Mouse (Mus musculus) skeletal muscle tissue, adult 2 months (tissue): ENCODE results near the gene Stpg3.
A peak's percentile ranks its signal among the peaks of the same experiment; 100 is the strongest.

Experiments used
- DNase-seq: peaks from one replicate; pipeline ENCODE4 v3.0.0-alpha.2; 2012; ENCODE audit warnings: low read depth, low spot score

The Stpg3 gene

DNA sequence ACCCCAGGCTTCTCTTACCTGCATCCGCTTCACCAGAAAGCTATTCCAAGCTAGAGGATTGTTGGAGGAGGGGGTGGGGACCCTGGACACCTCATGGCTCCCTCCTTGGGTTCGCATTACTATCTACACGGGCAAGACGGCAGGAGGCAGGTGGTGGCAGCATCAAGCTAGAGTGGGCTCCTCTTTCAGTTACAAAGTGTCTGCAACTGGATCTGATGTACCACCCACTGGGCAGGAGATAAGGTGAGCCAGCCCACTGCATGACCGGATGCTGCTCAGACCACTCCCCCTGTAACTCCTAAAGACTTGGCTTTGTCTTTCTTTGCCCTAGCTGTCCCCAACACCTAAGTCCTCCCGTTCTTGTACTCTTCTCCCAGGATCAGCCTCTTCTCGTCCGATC, 22.2 kb upstream of the Stpg3 start, which contains the start of gene Rnf224:
Gene Rnf224 (minus strand): TSS at position 174 of the 400 bp plus-strand sequence.
- no peak for DNase-seq

DNA sequence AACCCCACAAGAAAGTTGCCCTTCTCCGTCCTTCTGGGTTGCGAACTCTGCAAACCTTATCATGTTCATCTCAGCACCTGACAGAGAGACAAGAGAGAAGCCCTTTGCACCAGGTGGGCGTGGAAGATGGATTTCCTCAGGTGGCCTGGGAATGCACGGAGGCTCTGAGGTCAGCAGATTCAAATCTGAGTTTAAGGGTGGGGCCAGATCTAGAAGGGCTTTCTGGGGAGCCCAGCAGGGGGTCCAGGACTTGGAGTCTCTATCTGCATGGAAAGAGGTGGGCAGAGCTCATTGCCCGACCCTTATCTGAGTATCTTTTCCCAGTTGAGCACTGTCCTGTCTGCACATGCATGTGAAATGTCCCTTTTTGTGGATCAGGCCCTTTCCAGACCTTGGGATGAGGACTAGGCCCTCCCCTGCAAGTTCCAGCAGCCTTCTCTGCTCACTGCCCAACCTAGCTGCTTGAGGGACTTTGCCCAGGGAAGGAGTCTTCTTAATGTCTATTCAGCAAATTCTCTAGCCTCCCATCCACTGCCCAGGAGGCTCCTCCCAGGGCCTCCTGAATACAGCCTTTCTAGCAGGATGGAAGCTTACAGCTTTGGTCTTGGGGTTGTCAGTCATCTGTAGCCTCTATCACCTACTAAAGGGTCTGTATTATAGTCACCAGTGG, 20.2 kb upstream of the Stpg3 start:
- DNase-seq: no peak

DNA sequence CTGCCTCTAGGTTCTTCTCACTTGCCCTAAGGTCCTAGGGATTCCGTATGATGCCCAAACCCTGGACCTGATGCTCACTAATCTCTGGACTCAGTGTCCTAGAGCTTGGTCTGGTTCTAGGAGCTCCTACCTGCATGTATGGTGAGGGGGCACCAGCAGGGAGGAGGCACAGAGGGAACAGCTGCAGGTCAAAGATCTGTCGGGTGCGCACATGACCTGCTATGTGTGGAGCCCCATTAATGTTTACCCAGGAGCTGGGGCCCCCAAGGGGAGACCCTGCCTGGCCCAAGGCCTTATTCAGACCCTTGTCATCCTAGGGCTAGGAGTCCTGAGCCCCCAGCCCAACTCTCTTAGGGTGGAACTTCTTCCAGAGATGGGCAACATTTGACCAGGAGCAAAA, 19.6 kb upstream of the Stpg3 start, which contains the start of gene Slc34a3:
Gene Slc34a3 (minus strand): TSS at position 315 of the 400 bp plus-strand sequence.
- no peak for DNase-seq

DNA sequence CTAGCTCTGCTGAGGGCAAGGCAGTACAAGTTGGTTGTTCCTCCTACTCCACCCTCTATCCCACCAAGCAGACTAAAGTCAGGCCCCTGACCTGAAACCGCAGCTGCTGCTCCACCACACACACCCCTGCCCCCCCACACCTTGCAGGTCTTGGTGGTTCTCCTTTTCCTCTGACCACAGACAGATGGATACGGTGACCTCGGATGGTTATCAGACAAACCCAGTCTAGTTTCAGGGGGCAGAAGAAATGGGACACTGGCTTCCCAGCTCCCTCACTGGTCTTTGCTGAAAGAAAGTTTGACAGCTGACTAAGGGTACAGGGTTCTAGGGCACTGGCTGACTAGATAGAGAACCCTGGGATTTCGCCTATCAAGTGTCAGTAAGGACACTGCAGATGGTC, 19.0 kb upstream of the Stpg3 start:
- no peak for DNase-seq

DNA sequence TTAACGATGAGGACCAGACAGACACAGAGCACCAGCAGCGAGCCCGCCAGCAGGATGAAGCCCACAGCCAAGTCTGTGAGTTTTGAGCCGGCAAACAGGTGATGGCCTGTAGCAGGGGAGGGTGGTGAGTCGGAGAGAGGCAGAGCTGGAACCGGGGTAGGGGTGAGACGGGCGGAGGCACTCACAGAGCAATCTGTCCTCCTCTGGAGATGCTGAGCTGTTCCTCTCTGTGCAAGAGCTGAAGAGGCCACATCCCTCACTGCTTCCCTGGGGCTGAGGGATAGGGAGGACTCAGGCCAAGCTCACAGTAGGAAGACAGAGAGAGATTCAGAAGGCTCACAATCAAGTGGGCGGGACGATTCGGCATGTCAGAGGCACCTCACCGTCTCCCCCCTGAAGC, 16.6 kb upstream of the Stpg3 start:
- DNase-seq: no peak

DNA sequence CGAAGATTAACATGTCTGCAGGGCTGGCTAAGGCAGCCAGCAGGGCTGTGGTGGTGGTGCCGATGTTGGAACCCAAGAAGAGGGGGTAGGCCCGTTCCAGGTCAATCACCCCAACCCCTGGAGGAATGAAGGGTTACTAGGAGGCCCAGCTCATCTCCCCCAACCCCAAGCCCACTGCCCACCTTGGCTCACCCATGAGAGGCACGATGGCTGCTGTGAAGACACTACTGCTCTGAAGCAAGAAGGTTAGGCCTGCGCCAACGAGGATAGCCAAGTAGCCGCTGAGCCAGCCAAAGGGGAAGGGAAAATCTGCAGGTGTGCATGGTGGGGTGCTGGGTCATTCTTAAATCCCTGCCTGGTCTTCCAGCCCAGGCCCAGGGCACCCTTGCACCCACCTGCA, 16.1 kb upstream of the Stpg3 start:
- no peak for DNase-seq

DNA sequence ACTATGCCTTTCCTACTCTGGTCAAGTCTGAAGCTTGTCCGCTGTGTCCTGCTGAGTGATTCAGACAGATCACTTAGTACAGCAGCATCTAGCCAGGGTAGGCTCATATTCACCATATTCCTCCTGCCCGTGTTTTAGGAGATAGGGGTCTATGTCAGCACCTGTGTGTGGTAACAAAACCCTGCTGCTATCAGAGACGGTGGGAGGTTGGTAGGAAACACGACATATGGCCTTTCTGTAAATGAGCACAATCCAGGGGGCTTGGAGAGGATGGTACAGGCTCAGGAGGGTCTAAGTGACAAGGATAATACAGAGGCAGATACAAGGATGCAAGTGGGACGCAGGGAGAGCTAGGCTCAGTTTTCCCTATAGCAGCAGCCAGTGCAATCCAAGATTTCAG, 15.1 kb upstream of the Stpg3 start:
- no peak for DNase-seq

DNA sequence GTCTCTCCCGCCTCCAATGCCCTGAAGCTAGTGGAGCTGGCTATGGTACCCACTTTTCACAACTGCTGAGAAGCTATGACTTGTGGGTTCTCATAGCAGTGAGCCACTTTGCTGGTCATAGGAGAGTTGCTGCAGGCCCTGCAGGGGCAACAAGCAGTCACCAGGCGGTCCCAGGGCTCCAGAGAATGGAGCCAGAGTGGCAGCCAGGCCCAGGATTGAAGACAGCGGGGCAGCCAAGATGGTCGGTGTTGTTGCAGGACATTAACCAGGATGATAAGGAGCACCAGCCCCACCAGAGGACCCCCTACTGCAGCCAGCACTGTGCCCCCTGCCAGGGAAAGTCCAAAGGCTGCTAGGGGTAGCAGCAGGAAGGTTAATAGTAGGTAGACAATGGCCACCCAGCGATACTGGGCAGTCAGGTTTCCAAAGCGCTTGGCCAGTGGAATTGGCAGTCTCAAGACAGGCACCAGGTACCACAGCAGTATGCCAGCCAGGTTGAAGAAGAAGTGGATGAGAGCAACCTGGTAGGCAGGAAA, 14.6 kb upstream of the Stpg3 start:
- no peak for DNase-seq

DNA sequence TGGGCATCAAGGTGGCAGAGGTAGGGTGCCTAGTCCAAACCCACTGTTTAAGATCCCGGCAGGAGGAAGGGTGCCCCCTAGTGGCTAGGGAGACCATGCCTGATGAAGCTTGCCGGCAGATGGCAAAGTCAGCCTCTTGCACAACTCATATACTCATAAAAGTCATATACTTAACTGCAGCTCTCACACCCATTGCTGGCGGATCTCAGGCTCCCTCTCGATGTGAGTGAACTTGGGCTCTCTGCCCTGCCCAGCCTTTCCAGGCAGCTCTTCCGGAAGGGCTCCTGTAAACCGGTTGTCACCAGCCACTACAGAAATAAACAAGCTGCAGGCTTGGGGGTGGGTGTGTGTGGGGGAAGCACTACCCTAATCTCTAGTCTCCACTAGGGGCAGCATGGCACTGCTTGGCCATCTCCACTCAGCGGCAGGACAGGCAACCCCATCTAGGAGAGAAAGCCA, 14.0 kb upstream of the Stpg3 start:
- peak; percentile 88 for DNase-seq

DNA sequence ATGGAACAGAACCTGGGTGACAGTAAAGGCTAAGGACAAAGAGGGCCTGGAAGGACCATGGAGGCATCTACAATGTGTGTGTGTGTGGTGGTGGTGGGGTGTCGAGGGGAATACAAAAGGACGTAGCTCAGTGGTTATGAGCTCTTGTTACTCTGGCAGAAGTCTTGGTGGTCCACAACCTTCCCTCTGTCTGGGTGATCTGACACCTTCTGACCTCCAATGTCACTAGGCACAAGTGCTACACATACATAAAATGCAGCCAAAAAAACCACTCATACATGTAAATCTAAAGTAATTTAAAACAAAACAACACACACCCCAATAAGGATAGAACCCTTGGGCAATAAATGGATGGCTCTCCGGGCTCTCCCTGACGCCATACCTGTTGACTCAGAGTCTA, 13.0 kb upstream of the Stpg3 start:
- DNase-seq: no peak

DNA sequence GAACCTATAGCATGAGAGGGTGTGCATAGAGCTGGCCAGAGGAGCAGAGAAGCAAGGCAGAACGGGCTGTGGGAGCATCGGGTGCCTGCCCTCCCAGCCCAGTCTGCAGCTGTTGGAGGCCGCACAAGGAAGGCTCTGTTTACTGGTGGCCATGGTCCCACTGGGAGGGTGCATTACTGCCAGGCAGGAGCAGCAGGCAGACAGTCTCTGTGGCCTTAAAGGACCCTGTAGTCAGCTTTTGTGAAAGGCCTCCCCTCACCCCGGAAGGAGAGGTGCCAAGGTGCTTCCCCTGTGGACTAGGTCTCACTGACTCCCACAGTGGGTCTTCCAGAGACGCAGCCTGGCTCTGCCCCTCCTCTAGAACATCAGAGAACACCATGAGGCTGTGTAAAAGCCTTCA, 12.4 kb upstream of the Stpg3 start:
- DNase-seq: peak; percentile 80

DNA sequence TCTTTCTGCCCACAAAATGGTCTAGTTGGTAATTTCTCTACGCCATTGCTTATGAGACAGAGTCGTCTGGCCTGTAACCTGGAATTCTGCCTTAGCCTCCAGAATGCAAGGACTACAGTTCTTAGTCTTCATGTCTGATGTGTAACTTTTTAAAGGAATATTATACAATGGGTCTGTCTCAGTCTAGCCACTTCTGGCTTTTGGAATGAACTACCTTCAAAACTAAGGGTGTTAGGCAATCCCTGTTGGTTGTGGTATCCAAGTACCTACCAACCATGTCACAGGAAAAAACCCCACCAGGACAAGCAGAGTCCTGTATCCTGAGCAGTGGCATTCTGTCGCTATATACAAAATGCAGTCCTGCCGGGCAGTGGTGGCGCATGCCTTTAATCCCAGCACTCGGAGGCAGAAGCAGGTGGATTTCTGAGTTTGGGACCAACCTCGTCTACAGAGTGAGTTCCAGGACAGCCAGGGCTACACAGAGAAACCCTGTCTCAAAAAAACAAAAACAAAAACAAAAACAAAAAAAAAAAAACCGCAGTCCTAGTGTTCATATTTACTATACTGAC, 11.5 kb upstream of the Stpg3 start:
- no peak for DNase-seq

DNA sequence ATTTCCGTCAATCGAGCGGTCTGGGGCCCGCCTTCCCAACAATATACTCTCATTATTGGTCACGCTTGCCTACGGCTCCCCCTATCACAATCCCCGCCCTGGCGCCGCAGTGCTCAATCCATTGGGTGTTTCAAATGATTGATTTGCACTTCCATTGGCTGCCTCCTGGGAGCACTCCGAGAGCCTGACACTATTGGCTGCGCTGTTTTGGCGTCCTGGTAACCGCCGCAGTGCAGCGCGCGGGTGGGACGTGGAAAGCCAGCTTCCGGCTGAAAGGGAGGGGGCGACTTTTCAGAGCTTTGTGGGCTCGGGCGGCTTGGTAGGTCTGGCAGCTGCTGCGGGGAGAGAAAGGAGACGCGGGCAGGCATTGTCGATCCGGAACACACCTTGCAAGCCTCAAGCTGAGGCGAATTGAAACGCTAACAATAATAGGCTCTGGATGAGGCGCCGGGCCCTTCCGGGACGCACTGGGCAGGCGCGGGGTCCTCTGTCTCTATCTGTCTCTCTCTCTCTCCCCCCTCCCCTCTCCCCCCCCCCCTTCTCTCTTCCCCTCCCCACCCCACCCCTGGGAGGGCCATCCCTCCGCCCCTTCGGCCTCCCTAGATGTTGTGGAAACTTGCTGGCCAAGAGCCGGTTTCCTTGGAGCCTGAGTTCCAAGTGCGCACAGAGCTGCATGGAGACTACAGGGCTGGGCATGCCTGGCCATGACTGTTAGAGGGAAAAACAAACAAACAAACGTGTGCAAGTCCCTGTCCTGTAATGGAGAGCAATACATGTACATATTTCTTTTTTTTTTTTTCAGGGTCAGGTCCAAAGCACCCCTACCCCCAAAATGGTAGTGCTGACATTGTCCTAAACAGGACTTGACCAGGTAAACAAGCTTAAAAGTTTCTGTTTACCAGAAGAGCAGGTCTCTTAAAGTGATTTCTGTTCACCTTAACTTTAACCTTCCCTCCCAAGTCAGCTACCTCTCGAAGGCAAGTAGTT, 10.6 kb upstream of the Stpg3 start:
- DNase-seq: peak; percentile 100

DNA sequence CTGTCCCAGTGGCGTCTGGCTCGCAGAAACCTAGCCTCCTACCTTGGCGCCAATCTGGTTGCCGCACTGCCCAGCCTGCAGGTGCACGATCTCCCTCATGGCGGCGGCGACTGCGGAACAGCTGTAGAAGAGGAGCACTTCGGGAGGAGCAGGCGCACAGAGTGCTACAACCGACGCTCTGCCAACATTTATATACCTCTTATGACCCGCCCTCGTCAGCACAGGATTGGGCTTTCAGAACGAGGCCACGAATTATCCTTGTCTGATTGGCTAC, 10.0 kb upstream of the Stpg3 start, which contains the start of gene Tubb4b:
Gene Tubb4b (minus strand): TSS at position 211 of the 274 bp plus-strand sequence.
- DNase-seq: no peak

DNA sequence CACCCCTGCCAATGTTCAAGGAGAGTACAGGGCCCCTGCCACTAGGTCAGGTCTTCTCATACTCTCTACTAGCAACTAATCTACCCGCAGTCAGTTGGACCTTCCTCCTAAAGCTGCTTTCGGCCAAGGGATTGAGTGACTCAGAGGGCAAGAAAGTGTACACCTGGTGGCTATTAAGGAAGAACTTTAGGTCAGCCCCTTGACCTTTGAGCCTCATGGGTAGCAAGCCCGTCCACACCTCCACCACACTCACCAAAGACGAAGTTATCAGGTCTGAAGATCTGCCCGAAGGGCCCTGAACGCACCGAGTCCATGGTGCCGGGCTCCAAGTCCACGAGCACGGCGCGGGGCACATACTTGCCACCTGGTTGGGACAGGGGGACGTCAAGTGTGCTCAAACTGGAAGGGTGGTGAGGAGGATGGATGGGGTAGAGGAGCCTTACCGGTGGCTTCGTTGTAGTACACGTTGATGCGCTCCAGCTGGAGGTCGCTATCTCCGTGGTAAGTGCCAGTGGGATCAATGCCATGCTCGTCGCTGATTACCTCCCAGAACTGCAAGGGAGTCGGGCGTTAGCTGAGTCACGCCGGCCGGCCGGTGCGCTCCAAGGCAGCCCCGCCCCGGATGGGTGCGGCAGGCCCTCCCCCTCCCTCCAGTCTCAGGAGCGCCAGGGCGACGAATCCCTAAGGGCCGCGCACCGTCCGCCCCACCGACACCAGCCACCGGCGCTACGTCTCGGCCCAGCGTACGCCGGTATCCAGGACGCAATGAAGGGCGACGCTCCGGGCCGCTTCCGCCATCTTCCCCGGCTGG, 9.4 kb upstream of the Stpg3 start:
- DNase-seq: peak; percentile 86

DNA sequence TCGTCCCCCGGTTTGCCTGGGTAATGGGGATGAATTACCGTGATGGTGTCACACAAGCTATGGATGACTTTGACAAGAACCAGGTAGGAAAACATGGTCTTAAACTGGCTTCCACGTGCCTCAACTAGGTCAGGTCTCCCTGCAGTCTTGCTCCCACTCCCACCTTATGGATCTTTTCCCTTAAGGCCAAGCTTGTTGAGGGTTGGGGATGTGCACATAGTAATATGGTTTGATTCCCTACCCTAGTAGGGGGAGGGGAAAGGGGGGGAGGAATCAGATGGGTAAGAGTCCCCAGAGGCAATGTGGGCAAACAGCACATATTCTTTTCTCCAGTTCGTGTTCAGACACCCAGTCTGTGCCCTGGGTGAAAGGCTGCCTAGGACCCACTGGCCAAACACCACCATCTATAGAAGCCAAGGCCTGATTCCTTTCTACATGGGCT, 6.9 kb upstream of the Stpg3 start:
- DNase-seq: no peak

DNA sequence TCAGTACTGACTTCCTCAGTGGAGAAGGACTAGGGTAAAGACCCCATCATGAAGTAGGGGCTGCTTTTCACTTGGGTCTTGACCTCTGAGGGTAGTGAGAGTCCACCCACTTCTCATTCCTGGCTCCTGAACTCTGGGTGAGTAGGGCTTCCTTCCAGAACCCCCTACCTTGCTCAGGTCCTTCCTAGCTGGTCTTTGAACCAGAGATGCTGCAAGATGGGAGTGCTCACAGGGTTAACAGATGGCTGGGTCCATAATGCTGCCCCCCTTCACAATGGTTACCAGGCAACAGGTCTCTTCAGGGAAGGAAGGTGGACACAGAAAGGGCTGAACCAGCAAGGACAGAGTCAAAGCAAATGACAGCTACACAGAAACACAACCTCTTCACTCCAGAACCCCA, 4.0 kb upstream of the Stpg3 start, which contains the start of gene Fam166a:
Gene Fam166a (plus strand): TSS at position 301 of the 400 bp plus-strand sequence.
- DNase-seq: no peak

DNA sequence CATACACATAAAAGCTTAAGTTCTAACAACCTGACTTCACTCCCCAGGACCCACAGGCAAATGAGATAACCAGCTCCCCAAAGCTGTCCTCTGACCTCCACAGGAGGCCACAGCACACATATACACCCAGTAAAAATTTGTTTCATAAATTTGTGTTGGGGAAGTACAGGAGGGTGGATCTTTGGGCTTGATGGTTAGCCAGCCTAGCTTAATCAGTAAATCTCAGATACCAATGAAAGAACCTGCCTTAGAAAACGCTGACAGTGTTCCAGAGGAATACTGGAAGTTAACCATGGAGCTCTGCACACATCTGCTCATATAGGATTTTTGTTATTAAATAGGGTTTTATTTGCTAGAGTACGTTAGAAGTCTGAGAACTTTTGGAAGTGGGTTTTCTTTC, 3.2 kb upstream of the Stpg3 start:
- no peak for DNase-seq

DNA sequence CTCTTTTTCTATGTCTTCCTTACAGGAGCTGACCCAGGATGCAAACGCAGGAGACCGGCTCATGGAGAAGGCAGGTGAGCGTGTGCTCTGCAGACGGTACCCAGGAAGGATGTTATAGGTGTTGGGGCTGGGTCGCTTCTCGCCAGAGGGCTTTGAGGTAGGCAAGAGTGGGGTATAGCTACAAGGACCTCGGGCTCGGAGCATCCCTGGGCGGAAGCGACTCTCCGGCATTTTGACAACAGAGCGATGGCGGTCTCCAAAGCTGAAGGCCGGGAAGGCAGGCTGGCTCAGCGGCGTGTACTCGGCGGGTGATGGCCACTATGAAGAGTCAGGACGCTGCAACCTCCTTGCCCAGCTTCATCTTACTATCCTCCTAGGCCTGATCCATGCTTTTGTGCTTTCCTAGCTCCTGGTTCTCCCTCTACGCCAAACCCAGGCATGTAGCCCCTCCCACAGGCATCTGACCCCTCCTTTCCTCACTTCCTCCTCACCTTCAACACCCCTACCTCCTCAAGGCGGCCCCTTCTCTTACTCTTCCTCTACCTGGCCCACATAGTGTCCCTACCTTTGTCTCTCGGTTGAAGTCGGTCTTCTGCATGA, 1.1 kb downstream of the Stpg3 start:
- no peak for DNase-seq

DNA sequence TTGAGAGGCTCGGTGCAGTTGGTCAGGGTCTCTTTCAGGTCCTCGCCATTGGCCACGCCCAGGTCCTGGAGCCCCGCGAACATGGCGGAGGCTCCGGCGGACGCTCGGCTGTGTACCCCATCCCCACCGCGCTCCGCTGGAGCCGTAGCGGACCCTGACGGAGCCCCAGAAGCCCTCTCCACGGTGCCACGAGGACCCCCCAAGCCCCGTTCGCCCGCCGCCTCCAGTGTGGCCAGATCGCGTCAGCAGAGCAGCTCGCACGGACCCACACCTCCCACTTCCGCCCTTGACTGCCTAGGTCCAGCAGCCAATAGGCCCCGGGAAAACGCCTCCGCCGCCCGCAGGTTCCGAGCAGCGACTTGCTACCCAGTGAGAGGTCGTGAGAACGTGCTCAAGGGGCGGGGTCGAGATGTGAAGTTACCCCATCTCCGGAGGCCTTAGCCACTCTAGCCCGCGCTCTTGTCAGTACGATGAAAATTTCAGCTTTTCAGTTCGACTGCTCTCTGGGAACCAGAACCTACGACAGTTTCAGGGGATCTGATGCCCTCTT, 3.2 kb downstream of the Stpg3 start, which contains the start of gene Nelfb:
Gene Nelfb (minus strand): TSS at position 369 of the 550 bp plus-strand sequence.
- DNase-seq: peak; percentile 75
